Mouse (Mus musculus) heart, embryonic 10.5 days (tissue): ENCODE results near the gene Lfng. TPM values are rescaled to one million over a fixed set of nuclear protein-coding genes. Genes with fewer than 3 reads are reported as not detected.

Experiments
- DNase-seq: peaks from one replicate; pipeline ENCODE4 v3.0.0-alpha.2; 2017; ENCODE audit warnings: low spot score
- H3K27ac ChIP-seq: fragments of 300-500 bp; sonication (generic); 2 replicates; pipeline ENCODE4 v1.5.1; 2016; ENCODE audit warnings: mild to moderate bottlenecking
- H3K27me3 ChIP-seq: fragments of 300-500 bp; sonication (generic); 2 replicates; pipeline ENCODE4 v1.6.1; 2016; ENCODE audit warnings: mild to moderate bottlenecking; ENCODE audit not compliant: poor library complexity, insufficient read depth, severe bottlenecking
- H3K36me3 ChIP-seq: fragments of 300-500 bp; sonication (generic); 2 replicates; pipeline ENCODE4 v1.6.1; 2016; ENCODE audit warnings: mild to moderate bottlenecking, moderate library complexity
- H3K4me1 ChIP-seq: fragments of 300-500 bp; sonication (generic); 2 replicates; pipeline ENCODE4 v1.6.1; 2016; ENCODE audit warnings: mild to moderate bottlenecking
- H3K4me3 ChIP-seq: fragments of 300-500 bp; sonication (generic); 2 replicates; pipeline ENCODE4 v1.5.1; 2016; ENCODE audit warnings: mild to moderate bottlenecking, moderate library complexity
- H3K9me3 ChIP-seq: fragments of 300-500 bp; sonication (generic); 2 replicates; pipeline ENCODE4 v1.6.1; 2016; ENCODE audit warnings: mild to moderate bottlenecking, moderate library complexity
- whole genome bisulfite sequencing: fragments of 180-500 bp; shearing (Covaris S2); methylation state at CpG from one replicate; pipeline ENCODE4 v1.1.7; 2016; 5-methylcytosine and 5-hydroxymethylcytosine counted together
- polyA plus RNA-seq: library from polyadenylated mRNA; unstranded; fragments of >200 nt; fragmentation: Nextera tagmentation; extraction: Ambion mirVana; gene quantifications from 2 replicates; pipeline ENCODE4 v1.2.1, GENCODE M21; 2016

The Lfng gene
- polyA plus RNA-seq, 1 experiment from 2014 or later: 4.7 TPM

DNA sequence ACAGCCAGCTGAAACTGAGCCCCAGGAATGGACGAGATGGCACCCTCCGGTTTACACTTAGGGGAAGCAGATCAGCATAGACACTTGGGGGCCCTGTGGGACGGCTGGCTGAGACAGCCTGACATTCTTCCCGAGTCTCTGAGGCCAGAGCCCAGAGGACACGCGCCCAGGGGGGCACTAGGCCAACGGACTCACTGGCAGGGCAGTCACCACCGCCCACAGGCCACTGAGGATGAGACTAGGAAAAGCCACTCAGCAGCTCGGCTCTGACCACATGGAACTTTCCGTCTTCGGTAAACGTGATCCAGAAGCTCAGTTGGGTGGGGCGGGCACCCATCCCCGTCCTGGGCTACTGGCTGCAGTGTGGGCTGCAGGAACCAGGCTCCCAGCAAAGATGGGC, 32.8 kb downstream of the Lfng start:
- H3K27ac ChIP-seq: no peak overlapping the region
- H3K36me3 ChIP-seq: peaks cover 66% of the 10 kb centered on the region
- no peak overlapping the region for H3K4me3 ChIP-seq

DNA sequence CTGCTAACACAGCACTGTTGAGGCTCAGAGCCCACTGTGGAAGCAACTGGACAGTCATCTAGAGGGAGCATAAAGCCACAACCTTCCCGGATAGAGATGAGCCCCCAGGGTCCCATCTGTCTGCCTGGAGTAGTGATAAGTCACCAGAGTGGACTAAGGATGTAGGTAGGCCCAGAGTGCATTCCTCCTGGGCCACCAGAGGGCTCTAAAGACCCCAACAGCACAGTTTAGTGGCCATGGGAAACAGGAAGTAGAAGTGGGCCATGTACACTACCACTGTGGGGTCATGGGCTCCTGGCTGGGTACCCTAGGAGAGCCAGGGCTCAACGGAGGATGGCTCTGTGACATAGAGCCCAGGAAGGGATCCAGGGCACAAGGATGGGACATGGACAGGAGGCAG, 33.7 kb downstream of the Lfng start:
- Histone ChIP-seq H3K27me3 (no peaks in the 10 kb centered on the region), H3K9me3 (no peaks in the 10 kb centered on the region), H3K4me1 (peaks cover 72% of the 10 kb centered on the region), H3K27ac (peak overlapping the region; percentile 47; the same call in 1 of the 2 replicates), H3K4me3 (no peak overlapping the region), H3K36me3 (peaks cover 61% of the 10 kb centered on the region)
- 83% methylated on average over 2 of the region's 2 CpGs for WGBS
- DNase-seq: no peak

More for the DNA sequence above, 32.8 kb downstream of the Lfng start:
- WGBS: 86% methylated on average over 14 of the region's 14 CpGs
- DNase-seq: no peak
- peaks cover 62% of the 10 kb centered on the region for H3K4me1 ChIP-seq
- H3K9me3 ChIP-seq: no peaks in the 10 kb centered on the region
- H3K27me3 ChIP-seq: no peaks in the 10 kb centered on the region

DNA sequence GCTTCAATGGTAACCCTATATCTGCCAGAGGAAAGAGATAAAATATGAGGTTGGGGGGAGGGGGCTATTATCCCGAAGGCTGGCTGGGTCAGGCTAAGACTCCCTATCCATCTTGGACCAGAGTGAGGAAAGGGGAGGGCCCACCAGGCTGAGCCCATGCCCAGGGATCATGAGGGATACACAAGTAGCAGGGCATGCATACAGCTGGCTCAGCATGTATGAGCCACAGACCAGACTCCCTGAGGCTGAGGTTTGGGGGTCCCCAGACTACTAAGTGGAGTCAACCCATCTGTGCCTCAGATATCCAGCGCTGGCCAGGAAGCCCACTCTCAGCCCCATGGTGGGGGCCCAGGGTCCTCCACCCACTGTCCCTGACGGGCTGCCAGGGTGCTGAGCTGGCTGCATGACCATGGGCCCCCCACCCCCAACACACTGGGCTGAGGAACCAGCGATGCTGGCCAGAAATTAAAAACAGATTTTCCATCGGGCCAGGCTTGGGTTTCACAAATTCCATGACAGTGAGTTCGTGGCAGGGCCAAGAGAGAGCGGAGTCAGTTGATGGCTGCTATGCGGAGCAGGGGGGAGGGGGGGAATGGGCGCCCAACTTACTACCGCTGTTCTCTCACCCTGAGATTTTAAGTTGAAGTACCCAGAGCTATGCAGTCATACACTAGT, 34.3 kb downstream of the Lfng start:
- Histone ChIP-seq H3K4me3 (no peak overlapping the region), H3K36me3 (peaks cover 55% of the 10 kb centered on the region), H3K27ac (peak overlapping the region; percentile 67), H3K9me3 (no peaks in the 10 kb centered on the region), H3K4me1 (peaks cover 78% of the 10 kb centered on the region), H3K27me3 (no peaks in the 10 kb centered on the region)
- DNase-seq: no peak
- WGBS: 64% methylated on average over 10 of the region's 10 CpGs

DNA sequence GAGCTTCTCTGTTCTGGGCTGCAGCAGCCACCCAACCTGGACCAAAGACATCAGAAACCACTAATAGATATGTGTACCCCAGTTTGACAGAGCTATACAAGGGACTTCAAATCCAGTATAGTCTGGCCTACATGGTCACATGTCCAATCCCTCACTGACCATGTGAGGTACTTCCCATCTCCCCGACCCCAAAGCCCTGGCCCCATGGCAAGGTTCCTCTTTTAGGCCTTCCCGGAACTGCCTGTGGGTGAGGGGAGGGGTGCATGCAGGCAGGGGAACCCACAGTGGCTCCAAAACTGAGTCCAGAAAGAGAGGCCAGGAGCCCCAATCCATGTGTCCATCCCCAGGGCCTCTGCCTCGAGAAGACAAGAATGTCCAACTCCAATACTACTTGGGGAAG, 35.0 kb downstream of the Lfng start:
- peaks cover 51% of the 10 kb centered on the region for H3K36me3 ChIP-seq
- peaks cover 81% of the 10 kb centered on the region for H3K4me1 ChIP-seq
- H3K4me3 ChIP-seq: no peak overlapping the region
- peak overlapping the region; percentile 67 for H3K27ac ChIP-seq
- 73% methylated on average over 3 of the region's 3 CpGs for WGBS
- no peak for DNase-seq
- no peaks in the 10 kb centered on the region for H3K27me3 ChIP-seq
- no peaks in the 10 kb centered on the region for H3K9me3 ChIP-seq

DNA sequence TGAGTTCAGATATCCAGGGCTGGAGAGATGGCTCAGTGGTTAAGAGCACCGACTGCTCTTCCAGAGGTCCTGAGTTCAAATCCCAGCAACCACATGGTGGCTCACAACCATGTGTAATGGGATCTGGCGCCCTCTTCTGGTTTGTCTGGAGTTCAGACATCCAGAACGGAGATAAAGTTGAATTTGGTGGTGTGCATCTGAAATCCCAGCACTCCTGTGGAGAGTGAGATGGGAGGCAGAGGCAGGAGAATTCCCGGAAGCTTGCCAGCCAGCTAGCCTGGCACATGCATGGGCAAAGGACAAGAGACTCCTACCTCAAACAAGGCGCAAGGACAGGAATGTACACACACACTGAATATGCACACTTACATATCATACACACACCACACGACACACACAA, 37.1 kb downstream of the Lfng start:
- 85% methylated on average over 6 of the region's 6 CpGs for WGBS
- no peak overlapping the region for H3K4me3 ChIP-seq
- H3K27ac ChIP-seq: no peak overlapping the region
- peaks cover 85% of the 10 kb centered on the region for H3K4me1 ChIP-seq
- DNase-seq: no peak
- no peaks in the 10 kb centered on the region for H3K9me3 ChIP-seq
- H3K36me3 ChIP-seq: peaks cover 32% of the 10 kb centered on the region
- no peaks in the 10 kb centered on the region for H3K27me3 ChIP-seq

DNA sequence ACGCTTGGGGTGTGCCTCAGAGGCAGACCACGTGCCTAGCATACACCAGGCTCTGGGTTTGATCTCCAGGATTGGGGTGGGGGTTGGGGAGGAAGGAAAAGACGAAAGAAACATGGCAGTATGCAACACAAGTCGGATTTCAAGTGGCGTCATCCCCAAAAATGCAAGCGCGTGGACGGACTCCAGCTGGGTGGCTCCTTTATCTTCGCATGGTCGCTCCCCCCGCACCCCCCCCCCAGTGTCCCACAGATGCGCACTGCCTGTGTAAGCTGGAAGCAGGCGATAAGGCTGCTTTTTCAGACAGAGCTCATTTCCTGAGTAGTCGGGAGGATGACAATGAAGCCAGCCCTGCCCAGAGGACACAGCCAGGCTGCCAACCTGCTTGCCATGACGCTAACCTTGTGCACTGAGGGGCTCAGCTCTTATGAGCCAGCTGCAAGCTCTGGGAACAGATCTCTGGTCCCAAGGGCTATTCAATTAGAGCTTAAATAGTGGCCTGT, 37.6 kb downstream of the Lfng start:
- Histone ChIP-seq H3K36me3 (peaks cover 28% of the 10 kb centered on the region), H3K27me3 (no peaks in the 10 kb centered on the region), H3K27ac (peak overlapping the region; percentile 63; the same call in 1 of the 2 replicates), H3K4me1 (peaks cover 86% of the 10 kb centered on the region), H3K9me3 (no peaks in the 10 kb centered on the region), H3K4me3 (no peak overlapping the region)
- 61% methylated on average over 15 of the region's 15 CpGs for WGBS
- peak; percentile 93 for DNase-seq

DNA sequence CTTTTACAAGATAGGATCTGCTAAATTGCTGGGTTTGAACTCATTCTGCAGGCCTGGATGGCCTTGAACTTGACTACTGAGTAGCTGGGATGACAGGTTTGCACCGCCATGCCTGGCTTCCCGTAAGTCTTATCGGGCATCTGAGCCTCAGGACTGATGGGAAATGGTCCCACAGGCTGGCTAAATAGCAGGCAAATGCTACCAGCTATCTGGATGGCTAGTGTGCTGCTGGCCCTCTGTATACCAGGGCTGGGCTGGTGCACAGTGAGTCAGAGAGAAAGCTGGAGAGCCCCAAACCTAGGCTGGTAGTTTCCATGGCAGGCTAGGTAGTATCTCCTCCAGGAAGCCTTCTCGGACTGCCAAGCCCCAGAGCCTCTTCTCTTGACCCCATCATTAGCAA, 38.3 kb downstream of the Lfng start:
- no peak for DNase-seq
- H3K36me3 ChIP-seq: peaks cover 22% of the 10 kb centered on the region
- H3K9me3 ChIP-seq: no peaks in the 10 kb centered on the region
- H3K27me3 ChIP-seq: no peaks in the 10 kb centered on the region
- 77% methylated on average over 4 of the region's 4 CpGs for WGBS
- H3K4me1 ChIP-seq: peaks cover 84% of the 10 kb centered on the region
- no peak overlapping the region for H3K4me3 ChIP-seq
- H3K27ac ChIP-seq: peak overlapping the region; percentile 63; the same call in 1 of the 2 replicates

DNA sequence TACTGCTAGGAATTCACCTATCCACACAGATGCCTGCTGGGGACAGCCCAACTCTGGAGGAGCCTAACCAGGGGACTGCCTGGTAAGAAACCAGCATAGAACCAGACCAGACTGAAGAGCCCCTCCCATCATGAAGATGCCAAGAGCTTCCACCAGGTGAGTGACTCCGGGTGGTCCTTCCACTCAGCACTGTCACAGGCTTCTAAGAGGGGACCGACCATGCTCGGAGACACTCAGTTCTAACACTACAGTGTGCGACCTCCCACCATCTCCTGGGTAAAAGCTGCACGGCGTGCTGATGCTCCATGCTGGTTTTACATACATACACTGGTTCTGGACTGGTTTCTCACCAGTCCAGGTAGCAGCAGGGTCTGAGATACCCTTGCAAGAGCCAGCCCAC, 39.1 kb downstream of the Lfng start:
- peaks cover 22% of the 10 kb centered on the region for H3K36me3 ChIP-seq
- 0 out of 2 replicates have a peak, but pooled peaks cover under 1% of the 10 kb centered on the region for H3K27me3 ChIP-seq
- DNase-seq: no peak
- 86% methylated on average over 6 of the region's 6 CpGs for WGBS
- H3K9me3 ChIP-seq: no peaks in the 10 kb centered on the region
- H3K4me1 ChIP-seq: peaks cover 78% of the 10 kb centered on the region
- H3K4me3 ChIP-seq: no peak overlapping the region
- peak overlapping the region; percentile 63; the same call in 1 of the 2 replicates for H3K27ac ChIP-seq

DNA sequence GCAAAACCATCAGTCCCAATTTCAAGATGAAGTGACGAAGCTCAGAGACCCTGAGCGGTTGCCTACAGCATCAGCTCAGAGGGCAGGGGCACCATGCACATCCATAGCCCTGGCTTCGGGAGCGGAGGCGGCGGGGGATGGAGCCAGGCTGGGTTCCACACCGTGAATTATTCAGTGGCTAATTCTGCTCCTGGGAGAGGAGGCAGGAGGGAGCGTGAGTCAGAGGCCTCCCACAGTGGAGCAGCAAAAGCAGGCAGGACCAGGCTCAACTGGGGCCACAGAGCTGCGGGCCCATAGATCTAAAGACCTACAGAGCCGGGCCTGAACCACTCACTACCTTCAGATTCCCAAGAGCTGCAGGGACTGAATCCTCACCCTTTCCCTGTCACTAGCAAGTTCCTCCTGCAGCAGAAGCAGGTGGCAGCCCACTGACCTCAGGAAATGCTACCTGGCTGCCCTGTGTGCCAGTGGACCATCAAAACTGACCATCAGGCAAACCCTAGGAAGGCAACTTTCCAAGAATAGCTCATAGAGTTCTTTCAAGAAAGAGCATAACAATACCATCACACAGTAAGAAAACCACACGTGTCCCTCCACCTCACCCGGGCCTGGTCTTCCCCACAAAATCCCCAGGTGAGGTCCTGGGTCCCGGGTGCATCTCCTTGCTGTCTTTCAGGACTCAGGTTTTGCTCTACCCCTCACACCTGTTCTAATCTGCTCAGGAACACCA, 40.1 kb downstream of the Lfng start:
- 70% methylated on average over 13 of the region's 13 CpGs for WGBS
- H3K4me1 ChIP-seq: peaks cover 68% of the 10 kb centered on the region
- no peak for DNase-seq
- peak overlapping the region; percentile 98 for H3K27ac ChIP-seq
- H3K36me3 ChIP-seq: peaks cover 22% of the 10 kb centered on the region
- 0 out of 2 replicates have a peak, but pooled peaks cover 8% of the 10 kb centered on the region for H3K27me3 ChIP-seq
- no peaks in the 10 kb centered on the region for H3K9me3 ChIP-seq
- peak overlapping the region; percentile 96 for H3K4me3 ChIP-seq

DNA sequence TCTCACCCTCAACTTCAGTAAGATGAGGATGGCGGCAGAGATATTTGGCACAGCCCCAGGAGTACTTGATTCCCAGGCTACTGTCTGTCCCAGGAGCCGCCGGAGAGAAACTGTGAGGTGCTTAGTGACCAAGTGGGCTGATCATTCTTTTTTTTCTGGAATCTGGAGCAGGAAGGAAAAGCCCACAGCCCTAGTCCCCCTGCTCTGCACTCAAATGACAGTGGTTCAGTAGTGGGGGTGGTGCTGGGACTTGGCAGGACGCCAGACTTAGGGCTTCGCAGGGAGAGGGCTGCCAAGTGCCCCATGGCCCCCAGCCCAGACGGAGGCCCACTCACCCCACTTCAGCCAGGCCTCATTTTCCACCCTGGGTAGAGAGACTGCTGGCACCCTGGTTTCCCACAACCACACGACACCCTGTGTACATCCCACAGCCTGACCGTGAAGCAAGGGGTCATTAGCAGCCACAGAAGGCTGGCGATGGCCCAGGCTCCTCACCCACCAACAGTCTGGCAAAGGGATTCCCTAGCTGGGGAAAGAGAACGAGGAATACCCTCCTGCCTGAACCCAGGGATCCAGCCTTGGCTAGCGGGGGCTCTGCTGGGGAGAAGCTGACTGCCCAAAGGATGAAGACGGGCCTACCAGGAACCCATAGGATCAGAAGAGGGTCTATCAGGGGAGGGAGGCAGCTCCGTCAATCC, 40.9 kb downstream of the Lfng start:
- peak; percentile 85 for DNase-seq
- WGBS: 2% methylated on average over 13 of the region's 13 CpGs
- H3K36me3 ChIP-seq: peaks cover 22% of the 10 kb centered on the region
- H3K27ac ChIP-seq: peak overlapping the region; percentile 98
- H3K9me3 ChIP-seq: no peaks in the 10 kb centered on the region
- peak overlapping the region; percentile 96 for H3K4me3 ChIP-seq
- H3K4me1 ChIP-seq: peaks cover 67% of the 10 kb centered on the region
- 0 out of 2 replicates have a peak, but pooled peaks cover 8% of the 10 kb centered on the region for H3K27me3 ChIP-seq

DNA sequence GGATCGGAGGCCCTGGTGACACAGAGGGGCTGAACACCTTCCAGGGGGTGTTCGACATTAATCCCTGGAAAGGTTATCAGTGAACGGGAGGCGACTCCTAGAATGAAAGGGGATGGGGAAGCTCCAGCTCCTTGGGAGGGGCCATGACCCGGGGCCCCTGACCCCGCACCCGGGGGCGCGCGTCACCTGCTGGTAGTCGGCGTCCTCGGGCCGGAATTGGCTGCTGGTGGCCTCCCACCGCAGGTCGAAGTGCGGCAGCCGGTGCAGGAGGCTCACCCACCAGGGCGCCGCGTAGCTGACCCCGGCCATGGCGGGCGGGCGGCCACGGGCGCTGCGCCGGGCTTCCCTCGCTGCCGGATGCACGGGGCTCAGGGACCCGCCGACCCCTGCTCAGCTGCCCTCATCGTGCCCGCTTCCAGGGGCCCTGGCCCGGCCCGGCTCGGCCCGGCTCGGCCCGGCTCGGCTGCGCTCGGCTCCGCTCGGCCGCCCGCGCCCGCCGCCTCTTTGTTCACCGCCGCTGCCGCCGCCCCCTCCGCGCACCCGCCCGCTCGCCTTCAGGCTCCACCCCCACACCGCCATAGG, 41.5 kb downstream of the Lfng start, which contains the start of gene Ttyh3:
TSS of gene Ttyh3 (minus strand) at position 513 of the 582 bp plus-strand sequence.
- peaks cover 64% of the 10 kb centered on the region for H3K4me1 ChIP-seq
- peak within 1 kb of the TSS; percentile 98 for H3K27ac ChIP-seq
- under 1% methylated on average over 60 of the region's 62 CpGs for WGBS
- DNase-seq: no peak
- 0 out of 2 replicates have a peak, but pooled peaks cover 8% of the 10 kb centered on the region for H3K27me3 ChIP-seq
- peak within 1 kb of the TSS; percentile 96 for H3K4me3 ChIP-seq
- no peaks in the 10 kb centered on the region for H3K9me3 ChIP-seq
- H3K36me3 ChIP-seq: peaks cover 18% of the 10 kb centered on the region

DNA sequence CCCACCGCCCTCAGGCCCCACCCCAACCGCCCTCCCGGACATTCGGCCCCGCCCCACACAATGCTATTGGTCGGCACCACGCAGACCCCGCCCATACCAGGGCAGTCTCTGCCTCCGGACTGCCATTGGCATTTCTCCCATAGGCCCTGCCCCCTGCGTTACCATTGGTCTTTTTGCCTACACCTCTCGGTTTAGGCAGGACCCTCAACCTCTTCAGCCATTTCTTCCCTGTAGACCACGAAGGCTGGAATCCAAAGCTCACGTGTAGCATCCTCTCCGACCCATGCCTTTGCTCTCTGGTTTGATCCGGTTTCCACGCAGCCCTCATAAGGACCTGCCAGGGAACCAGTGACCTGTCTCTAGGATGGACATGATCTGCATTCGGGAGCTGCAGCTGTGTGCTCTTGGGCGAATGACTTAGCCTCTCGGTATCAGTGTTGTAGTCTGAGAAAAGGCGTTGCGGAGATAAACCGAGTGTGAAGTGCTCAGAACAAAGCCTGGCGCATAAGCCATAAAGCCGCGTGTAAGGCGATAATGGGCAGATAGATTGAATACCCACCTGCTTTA, 42.1 kb downstream of the Lfng start:
- Histone ChIP-seq H3K27ac (peak overlapping the region; percentile 98), H3K4me1 (peaks cover 61% of the 10 kb centered on the region), H3K36me3 (peaks cover 12% of the 10 kb centered on the region), H3K27me3 (0 out of 2 replicates have a peak, but pooled peaks cover 8% of the 10 kb centered on the region), H3K9me3 (no peaks in the 10 kb centered on the region), H3K4me3 (peak overlapping the region; percentile 96)
- WGBS: 3% methylated on average over 24 of the region's 26 CpGs
- peak; percentile 99 for DNase-seq
